Mouse (Mus musculus): ENCODE measurements around the gene Csrnp1. TPM values are rescaled to one million over a fixed set of nuclear protein-coding genes. Genes with fewer than 3 reads are reported as not detected.

Csrnp1 gene
- polyA plus RNA-seq, 1 experiment from 2014 or later, result 1.9 TPM

GRCm38 (mm10) chr9:120009226-120009841 lies 24.9 kb upstream of the Csrnp1 start:
- Histone ChIP-seq H3K9me3 (ENCODE audit: control insufficient read depth, low read length) (no peaks in the 10 kb centered on the region), H3K9ac (ENCODE audit: low read depth, low read length) (no peak overlapping the region), H3K4me3 (ENCODE audit: low read length) (no peak overlapping the region), H3K4me1 (ENCODE audit: control insufficient read depth, insufficient read depth, low read length) (0 out of 2 replicates have a peak, but pooled peaks cover 3% of the 10 kb centered on the region), H3K4me2 (replicated peaks; ENCODE audit: low read depth, low read length) (no peak overlapping the region), H3K27me3 (ENCODE audit: control insufficient read depth, insufficient read depth, low read length) (no peaks in the 10 kb centered on the region), H3K27ac (ENCODE audit: low read depth, low read length) (no peak overlapping the region), H3K36me3 (ENCODE audit: control insufficient read depth, insufficient read depth, low read length) (no peaks in the 10 kb centered on the region)
- WGBS, result 70% methylated on average over 7 of the region's 7 CpGs
- ATAC-seq (ENCODE audit: low FRiP score, low TSS enrichment), result no peak

- no peak overlapping the region for H3K27ac ChIP-seq (ENCODE audit: low read depth, low read length)
- 85% methylated on average over 1 of the region's 1 CpGs for WGBS
- no peak overlapping the region for H3K4me3 ChIP-seq (ENCODE audit: low read length)
- no peaks in the 10 kb centered on the region for H3K9me3 ChIP-seq (ENCODE audit: control insufficient read depth, low read length)
- H3K27me3 ChIP-seq (ENCODE audit: control insufficient read depth, insufficient read depth, low read length), result no peaks in the 10 kb centered on the region
- no peaks in the 10 kb centered on the region for H3K36me3 ChIP-seq (ENCODE audit: control insufficient read depth, insufficient read depth, low read length)
- H3K4me2 ChIP-seq (replicated peaks; ENCODE audit: low read depth, low read length), result no peak overlapping the region
- H3K9ac ChIP-seq (ENCODE audit: low read depth, low read length), result no peak overlapping the region
- 0 out of 2 replicates have a peak, but pooled peaks cover 3% of the 10 kb centered on the region for H3K4me1 ChIP-seq (ENCODE audit: control insufficient read depth, insufficient read depth, low read length)
- ATAC-seq (ENCODE audit: low FRiP score, low TSS enrichment), result no peak
Observed at GRCm38 (mm10) chr9:120007833-120008232, 23.4 kb upstream of the Csrnp1 start.

GRCm38 (mm10) chr9:120005936-120006335 lies 21.5 kb upstream of the Csrnp1 start:
- no peaks in the 10 kb centered on the region for H3K9me3 ChIP-seq (ENCODE audit: control insufficient read depth, low read length)
- ATAC-seq (ENCODE audit: low FRiP score, low TSS enrichment), result no peak
- H3K27me3 ChIP-seq (ENCODE audit: control insufficient read depth, insufficient read depth, low read length), result no peaks in the 10 kb centered on the region
- no peak overlapping the region for H3K4me3 ChIP-seq (ENCODE audit: low read length)
- H3K4me2 ChIP-seq (replicated peaks; ENCODE audit: low read depth, low read length), result no peak overlapping the region
- H3K9ac ChIP-seq (ENCODE audit: low read depth, low read length), result no peak overlapping the region
- WGBS, result 64% methylated on average over 3 of the region's 3 CpGs
- 0 out of 2 replicates have a peak, but pooled peaks cover 5% of the 10 kb centered on the region for H3K4me1 ChIP-seq (ENCODE audit: control insufficient read depth, insufficient read depth, low read length)
- H3K27ac ChIP-seq (ENCODE audit: low read depth, low read length), result no peak overlapping the region
- no peaks in the 10 kb centered on the region for H3K36me3 ChIP-seq (ENCODE audit: control insufficient read depth, insufficient read depth, low read length)

GRCm38 (mm10) chr9:120002893-120003292 lies 18.4 kb upstream of the Csrnp1 start:
- WGBS, result 80% methylated on average over 5 of the region's 5 CpGs
- no peaks in the 10 kb centered on the region for H3K27me3 ChIP-seq (ENCODE audit: control insufficient read depth, insufficient read depth, low read length)
- H3K4me1 ChIP-seq (ENCODE audit: control insufficient read depth, insufficient read depth, low read length), result 0 out of 2 replicates have a peak, but pooled peaks cover 5% of the 10 kb centered on the region
- no peak overlapping the region for H3K9ac ChIP-seq (ENCODE audit: low read depth, low read length)
- no peaks in the 10 kb centered on the region for H3K9me3 ChIP-seq (ENCODE audit: control insufficient read depth, low read length)
- H3K4me3 ChIP-seq (ENCODE audit: low read length), result no peak overlapping the region
- no peak overlapping the region for H3K27ac ChIP-seq (ENCODE audit: low read depth, low read length)
- H3K4me2 ChIP-seq (replicated peaks; ENCODE audit: low read depth, low read length), result no peak overlapping the region
- H3K36me3 ChIP-seq (ENCODE audit: control insufficient read depth, insufficient read depth, low read length), result no peaks in the 10 kb centered on the region
- ATAC-seq (ENCODE audit: low FRiP score, low TSS enrichment), result no peak

- peak; percentile 92 for ATAC-seq (ENCODE audit: low FRiP score, low TSS enrichment)
- no peaks in the 10 kb centered on the region for H3K36me3 ChIP-seq (ENCODE audit: control insufficient read depth, insufficient read depth, low read length)
- no peaks in the 10 kb centered on the region for H3K9me3 ChIP-seq (ENCODE audit: control insufficient read depth, low read length)
- H3K4me1 ChIP-seq (ENCODE audit: control insufficient read depth, insufficient read depth, low read length), result 0 out of 2 replicates have a peak, but pooled peaks cover 5% of the 10 kb centered on the region
- H3K4me2 ChIP-seq (replicated peaks; ENCODE audit: low read depth, low read length), result peak overlapping the region; percentile 67
- WGBS, result 10% methylated on average over 31 of the region's 31 CpGs
- peak overlapping the region; percentile 74; the same call in 1 of the 2 replicates for H3K27ac ChIP-seq (ENCODE audit: low read depth, low read length)
- peak overlapping the region; percentile 39 for H3K4me3 ChIP-seq (ENCODE audit: low read length)
- no peaks in the 10 kb centered on the region for H3K27me3 ChIP-seq (ENCODE audit: control insufficient read depth, insufficient read depth, low read length)
- peak overlapping the region; percentile 58 for H3K9ac ChIP-seq (ENCODE audit: low read depth, low read length)
Observed at GRCm38 (mm10) chr9:120001945-120002725, 17.7 kb upstream of the Csrnp1 start.

GRCm38 (mm10) chr9:120000761-120001160 lies 16.3 kb upstream of the Csrnp1 start:
- no peak overlapping the region for H3K4me3 ChIP-seq (ENCODE audit: low read length)
- 65% methylated on average over 5 of the region's 5 CpGs for WGBS

GRCm38 (mm10) chr9:119999636-120000035 lies 15.2 kb upstream of the Csrnp1 start:
- 74% methylated on average over 6 of the region's 6 CpGs for WGBS
- H3K4me2 ChIP-seq (replicated peaks; ENCODE audit: low read depth, low read length), result no peak overlapping the region
- H3K36me3 ChIP-seq (ENCODE audit: control insufficient read depth, insufficient read depth, low read length), result no peaks in the 10 kb centered on the region

More at GRCm38 (mm10) chr9:120000761-120001160, 16.3 kb upstream of the Csrnp1 start:
- Histone ChIP-seq H3K4me2 (replicated peaks; ENCODE audit: low read depth, low read length) (no peak overlapping the region), H3K4me1 (ENCODE audit: control insufficient read depth, insufficient read depth, low read length) (0 out of 2 replicates have a peak, but pooled peaks cover 5% of the 10 kb centered on the region), H3K9ac (ENCODE audit: low read depth, low read length) (no peak overlapping the region), H3K36me3 (ENCODE audit: control insufficient read depth, insufficient read depth, low read length) (no peaks in the 10 kb centered on the region), H3K27me3 (ENCODE audit: control insufficient read depth, insufficient read depth, low read length) (no peaks in the 10 kb centered on the region), H3K9me3 (ENCODE audit: control insufficient read depth, low read length) (no peaks in the 10 kb centered on the region), H3K27ac (ENCODE audit: low read depth, low read length) (no peak overlapping the region)
- ATAC-seq (ENCODE audit: low FRiP score, low TSS enrichment), result no peak

GRCm38 (mm10) chr9:119998776-119999175 lies 14.3 kb upstream of the Csrnp1 start:
- H3K9ac ChIP-seq (ENCODE audit: low read depth, low read length), result no peak overlapping the region
- no peaks in the 10 kb centered on the region for H3K9me3 ChIP-seq (ENCODE audit: control insufficient read depth, low read length)
- H3K4me1 ChIP-seq (ENCODE audit: control insufficient read depth, insufficient read depth, low read length), result 0 out of 2 replicates have a peak, but pooled peaks cover 5% of the 10 kb centered on the region
- no peak for ATAC-seq (ENCODE audit: low FRiP score, low TSS enrichment)
- H3K27me3 ChIP-seq (ENCODE audit: control insufficient read depth, insufficient read depth, low read length), result no peaks in the 10 kb centered on the region
- no peaks in the 10 kb centered on the region for H3K36me3 ChIP-seq (ENCODE audit: control insufficient read depth, insufficient read depth, low read length)
- no peak overlapping the region for H3K4me3 ChIP-seq (ENCODE audit: low read length)
- H3K27ac ChIP-seq (ENCODE audit: low read depth, low read length), result no peak overlapping the region
- 80% methylated on average over 1 of the region's 1 CpGs for WGBS
- H3K4me2 ChIP-seq (replicated peaks; ENCODE audit: low read depth, low read length), result no peak overlapping the region

More at GRCm38 (mm10) chr9:119999636-120000035, 15.2 kb upstream of the Csrnp1 start:
- no peak overlapping the region for H3K27ac ChIP-seq (ENCODE audit: low read depth, low read length)
- no peaks in the 10 kb centered on the region for H3K9me3 ChIP-seq (ENCODE audit: control insufficient read depth, low read length)
- 0 out of 2 replicates have a peak, but pooled peaks cover 5% of the 10 kb centered on the region for H3K4me1 ChIP-seq (ENCODE audit: control insufficient read depth, insufficient read depth, low read length)
- H3K4me3 ChIP-seq (ENCODE audit: low read length), result no peak overlapping the region
- no peak for ATAC-seq (ENCODE audit: low FRiP score, low TSS enrichment)
- H3K27me3 ChIP-seq (ENCODE audit: control insufficient read depth, insufficient read depth, low read length), result no peaks in the 10 kb centered on the region
- H3K9ac ChIP-seq (ENCODE audit: low read depth, low read length), result no peak overlapping the region

GRCm38 (mm10) chr9:119996080-119996479 lies 11.6 kb upstream of the Csrnp1 start:
- H3K4me3 ChIP-seq (ENCODE audit: low read length), result no peak overlapping the region

More at GRCm38 (mm10) chr9:119996080-119996479, 11.6 kb upstream of the Csrnp1 start:
- no peaks in the 10 kb centered on the region for H3K4me1 ChIP-seq (ENCODE audit: control insufficient read depth, insufficient read depth, low read length)
- H3K9ac ChIP-seq (ENCODE audit: low read depth, low read length), result no peak overlapping the region
- H3K9me3 ChIP-seq (ENCODE audit: control insufficient read depth, low read length), result no peaks in the 10 kb centered on the region
- H3K27me3 ChIP-seq (ENCODE audit: control insufficient read depth, insufficient read depth, low read length), result no peaks in the 10 kb centered on the region
- H3K4me2 ChIP-seq (replicated peaks; ENCODE audit: low read depth, low read length), result no peak overlapping the region
- no peak for ATAC-seq (ENCODE audit: low FRiP score, low TSS enrichment)
- H3K36me3 ChIP-seq (ENCODE audit: control insufficient read depth, insufficient read depth, low read length), result no peaks in the 10 kb centered on the region
- 95% methylated on average over 4 of the region's 4 CpGs for WGBS
- no peak overlapping the region for H3K27ac ChIP-seq (ENCODE audit: low read depth, low read length)

Data from kidney, embryonic 14.5 days (tissue).